Mouse (Mus musculus): ENCODE measurements around the gene Cib3. TPM values are rescaled to one million over a fixed set of nuclear protein-coding genes. Genes with fewer than 3 reads are reported as not detected.

The Cib3 gene
- total and polyA plus RNA-seq, 3 experiments, result not detected

GRCm38 (mm10) chr8:72239499-72240402 lies 27.1 kb upstream of the Cib3 start, which contains the start of gene Ap1m1 (continued):
- TF ChIP-seq RCOR1 (conservative IDR thresholded peaks at IDR 0.05; ENCODE audit: low read depth, low read length) (no peak), UBTF (IDR thresholded peaks at IDR 0.05; ENCODE audit: low read depth, low read length) (no peak), TCF12 (IDR thresholded peaks at IDR 0.05; ENCODE audit: low read depth, low read length) (peak; percentile 69), GABPA (IDR thresholded peaks at IDR 0.05; ENCODE audit: insufficient replicate concordance, low read depth, low read length) (peak; percentile 20; the same call in 1 of the 2 replicates), TBP (conservative IDR thresholded peaks at IDR 0.05; ENCODE audit: low read depth, low read length) (peak; percentile 82), USF1 (IDR thresholded peaks at IDR 0.05; ENCODE audit: low read depth, low read length) (no peak), MAX (IDR thresholded peaks at IDR 0.05; ENCODE audit: low read length) (peak; percentile 92), NRF1 (IDR thresholded peaks at IDR 0.05; ENCODE audit: low read depth, low read length) (peak; percentile 92), HCFC1 (IDR thresholded peaks at IDR 0.05; ENCODE audit: low read depth, low read length) (peak; percentile 86), IRF4 (IDR thresholded peaks at IDR 0.05; ENCODE audit: low read depth, low read length) (peak; percentile 25; the same call in 1 of the 2 replicates)

- Histone ChIP-seq H3K4me3 (replicated peaks in 1 of 3; ENCODE audit: low read depth in 2 of 3, low read length in 2 of 3, poor library complexity in 1 of 3) (no peak overlapping the region), H3K27me3 (replicated peaks) (no peaks in the 10 kb centered on the region), H3K36me3 (replicated peaks in 1 of 2; ENCODE audit: control insufficient read depth in 1 of 2, insufficient read depth in 1 of 2, low read length in 1 of 2) (peaks cover 28 to 33% of the 10 kb centered on the region in 2 experiments), H3K9me3 (replicated peaks; ENCODE audit: low read length) (no peaks in the 10 kb centered on the region), H3K4me1 (ENCODE audit: control insufficient read depth in 1 of 2, insufficient read depth in 2 of 2) (peaks cover 0 to 16% of the 10 kb centered on the region in 2 experiments; a peak in 2 of 4 replicates), H3K79me2 (replicated peaks; ENCODE audit: control insufficient read depth, extremely low read depth, insufficient read depth, poor library complexity, severe bottlenecking) (peaks cover 16% of the 10 kb centered on the region), H3K4me2 (ENCODE audit: insufficient read depth, low read depth, poor library complexity, severe bottlenecking) (no peak overlapping the region), H3K27ac (ENCODE audit: insufficient read depth, low read depth) (no peak overlapping the region), H3K9ac (ENCODE audit: insufficient read depth, low read depth) (no peak overlapping the region)
- no peak for TF ChIP-seq IRF4 (IDR thresholded peaks at IDR 0.05; ENCODE audit: low read depth, low read length)
- TF ChIP-seq RCOR1 (conservative IDR thresholded peaks at IDR 0.05; ENCODE audit: low read depth, low read length), result no peak
- no peak for TF ChIP-seq MXI1 (IDR thresholded peaks at IDR 0.05; ENCODE audit: low read depth, low read length)
- no peak for TF ChIP-seq MAZ (IDR thresholded peaks at IDR 0.05; ENCODE audit: low read depth, low read length)
- no peak for TF ChIP-seq JUN (IDR thresholded peaks at IDR 0.05; ENCODE audit: insufficient read depth, low read depth, low read length)
- TF ChIP-seq UBTF (IDR thresholded peaks at IDR 0.05; ENCODE audit: low read depth, low read length), result no peak
- no peak for TF ChIP-seq BHLHE40 (IDR thresholded peaks at IDR 0.05; ENCODE audit: low read depth, low read length)
- no peak for TF ChIP-seq TBP (conservative IDR thresholded peaks at IDR 0.05; ENCODE audit: low read depth, low read length)
- TF ChIP-seq KAT2A (IDR thresholded peaks at IDR 0.05; ENCODE audit: insufficient replicate concordance, low read length), result no peak
- TF ChIP-seq PAX5 (IDR thresholded peaks at IDR 0.05; ENCODE audit: low read length), result no peak
- TF ChIP-seq CHD2 (IDR thresholded peaks at IDR 0.05; ENCODE audit: low read length), result no peak
- TF ChIP-seq ZNF384 (IDR thresholded peaks at IDR 0.05; ENCODE audit: low read depth, low read length), result no peak
- TF ChIP-seq ELF1 (IDR thresholded peaks at IDR 0.05; ENCODE audit: low read depth, low read length), result no peak
- in situ Hi-C loops (cut with MboI; ENCODE audit: low pct_ligation_motif_present, low pct_unique_long_range_greater_than_20kb, low sequenced_read_pairs), result no loop called here
- no peak for DNase-seq (ENCODE audit: extremely low read depth)
- dilution Hi-C loops (cut with MboI; ENCODE audit: extremely low pct_ligation_motif_present, extremely low pct_unique_long_range_greater_than_20kb, low sequenced_read_pairs), result no loop called here
Measured at GRCm38 (mm10) chr8:72222656-72223055, 10.0 kb upstream of the Cib3 start.

Measured in CH12.LX (cell line).